Mouse (Mus musculus): Measurements from ENCODE around the gene Slc10a3.

GRCm38 (mm10) chrX:74359171-74359570 lies 14.0 kb downstream of the Slc10a3 start:
- no peak for TF ChIP-seq POLR2A (IDR thresholded peaks at IDR 0.05; ENCODE audit: insufficient read depth, low read depth, low read length)
- TF ChIP-seq CTCF (IDR thresholded peaks at IDR 0.05) = no peak
- no peak for TF ChIP-seq EP300 (IDR thresholded peaks at IDR 0.05; ENCODE audit: insufficient read depth, low read depth, low read length)

Measured in heart, adult 2 months (tissue).